Mouse (Mus musculus): ENCODE measurements around the gene Cped1. TPM values are rescaled to one million over a fixed set of nuclear protein-coding genes. Genes with fewer than 3 reads are reported as not detected.

Gene Cped1
- total and polyA plus RNA-seq, 3 experiments = 6.9 to 23.3 (median 23.0) TPM

DNA sequence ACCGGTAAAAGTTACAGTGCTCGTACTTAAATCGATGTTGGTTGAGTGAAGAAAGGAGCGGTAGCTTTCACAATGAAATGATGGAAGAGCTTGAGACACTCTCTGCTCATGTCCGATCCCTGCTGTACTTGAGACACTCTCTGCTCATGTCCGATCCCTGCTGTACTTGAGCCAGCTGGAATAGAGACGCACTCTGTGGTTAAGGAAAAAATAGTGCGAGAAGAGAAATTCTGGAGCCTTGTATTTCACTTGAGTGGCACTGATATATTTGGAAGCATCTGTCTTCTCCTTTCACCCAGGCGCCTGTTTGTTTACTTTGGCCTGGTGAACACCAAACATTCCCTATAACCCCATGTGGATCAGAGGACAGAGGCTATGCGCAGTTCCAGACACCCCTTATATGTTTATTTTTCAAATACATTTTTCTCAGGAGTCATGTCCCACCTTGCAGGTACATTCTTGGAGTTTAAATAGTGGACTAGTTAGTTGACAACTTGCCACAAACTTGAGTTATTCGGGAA, 25.1 kb downstream of the Cped1 start:
- DNase-seq = no peak
- H3K9ac ChIP-seq (ENCODE audit: low read depth, low read length) = no peak overlapping the region
- intact Hi-C loops (cut with DNase I) = no loop called here
- WGBS = 67% methylated on average over 11 of the region's 11 CpGs
- peaks cover 4% of the 10 kb centered on the region for H3K4me1 ChIP-seq (ENCODE audit: control insufficient read depth, insufficient read depth, low read length)
- TF ChIP-seq EP300 (IDR thresholded peaks at IDR 0.05; ENCODE audit: insufficient read depth, low read depth, low read length) (no peak), POLR2A (IDR thresholded peaks at IDR 0.05; ENCODE audit: insufficient read depth, low read depth, low read length) (no peak), CTCF (IDR thresholded peaks at IDR 0.05) (no peak)
- no peaks in the 10 kb centered on the region for H3K27me3 ChIP-seq (ENCODE audit: control insufficient read depth, insufficient read depth, low read length)
- H3K4me3 ChIP-seq = no peak overlapping the region; the same call in 1 of the 2 replicates
- H3K79me2 ChIP-seq (replicated peaks; ENCODE audit: control insufficient read depth, insufficient read depth, low read length) = peaks cover 2% of the 10 kb centered on the region; the same call in 1 of the 2 replicates
- H3K36me3 ChIP-seq (ENCODE audit: control insufficient read depth, insufficient read depth, low read length) = peaks cover 11% of the 10 kb centered on the region
- H3K27ac ChIP-seq = peak overlapping the region; percentile 34

DNA sequence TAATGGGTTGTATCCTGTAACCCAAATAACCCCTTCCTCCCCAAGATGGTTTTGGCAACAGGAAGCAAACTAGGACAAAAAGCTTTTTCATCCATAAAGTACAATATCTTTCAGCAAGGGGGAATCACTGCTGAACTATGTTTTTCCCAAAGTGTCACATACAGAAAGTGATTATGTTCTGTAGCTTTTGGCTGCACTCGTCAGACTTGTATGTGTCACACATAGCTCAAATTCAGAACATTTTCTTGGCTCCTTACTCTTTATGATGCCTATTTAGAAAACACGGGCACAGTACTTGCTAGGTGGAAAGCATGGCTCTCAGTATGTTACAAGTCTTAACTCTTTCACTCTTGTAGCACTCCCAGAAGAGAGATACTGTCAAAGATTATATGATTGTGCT, 25.8 kb downstream of the Cped1 start:
- Histone ChIP-seq H3K36me3 (ENCODE audit: control insufficient read depth, insufficient read depth, low read length) (peaks cover 11% of the 10 kb centered on the region), H3K4me3 (no peak overlapping the region), H3K79me2 (replicated peaks; ENCODE audit: control insufficient read depth, insufficient read depth, low read length) (peaks cover 2% of the 10 kb centered on the region; the same call in 1 of the 2 replicates), H3K9ac (ENCODE audit: low read depth, low read length) (no peak overlapping the region), H3K27me3 (ENCODE audit: control insufficient read depth, insufficient read depth, low read length) (no peaks in the 10 kb centered on the region), H3K4me1 (ENCODE audit: control insufficient read depth, insufficient read depth, low read length) (peaks cover 6% of the 10 kb centered on the region), H3K27ac (peak overlapping the region; percentile 34)
- no peak for DNase-seq
- TF ChIP-seq EP300 (IDR thresholded peaks at IDR 0.05; ENCODE audit: insufficient read depth, low read depth, low read length) (no peak), CTCF (IDR thresholded peaks at IDR 0.05) (no peak), POLR2A (IDR thresholded peaks at IDR 0.05; ENCODE audit: insufficient read depth, low read depth, low read length) (no peak)
- 32% methylated on average over 2 of the region's 2 CpGs for WGBS
- intact Hi-C loops (cut with DNase I) = no loop called here

DNA sequence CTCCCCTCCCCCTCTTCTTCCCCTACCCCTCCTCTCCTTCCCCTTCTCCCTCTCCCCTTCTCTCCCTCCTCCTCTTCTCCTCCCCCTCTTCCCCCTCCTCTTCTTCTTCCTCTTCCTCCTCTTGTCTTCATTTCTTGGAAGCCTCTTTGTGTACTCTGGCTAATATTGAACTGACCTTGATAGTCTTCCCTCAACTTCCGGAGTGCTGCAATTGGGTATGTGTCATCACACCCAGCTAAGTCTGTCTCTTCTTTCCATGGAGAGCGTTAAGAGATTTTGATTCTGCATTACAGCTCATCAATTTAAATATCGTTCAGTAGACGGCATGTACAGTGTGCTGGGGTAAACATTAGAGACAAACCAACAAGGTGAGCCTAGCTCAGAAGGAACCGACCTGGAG, 26.4 kb downstream of the Cped1 start:
- H3K36me3 ChIP-seq (ENCODE audit: control insufficient read depth, insufficient read depth, low read length) = peaks cover 11% of the 10 kb centered on the region
- peaks cover 2% of the 10 kb centered on the region; the same call in 1 of the 2 replicates for H3K79me2 ChIP-seq (replicated peaks; ENCODE audit: control insufficient read depth, insufficient read depth, low read length)
- H3K27ac ChIP-seq = peak overlapping the region; percentile 24
- no peak overlapping the region for H3K4me3 ChIP-seq
- intact Hi-C loops (cut with DNase I) = no loop called here
- no peak overlapping the region for H3K9ac ChIP-seq (ENCODE audit: low read depth, low read length)
- WGBS = 48% methylated on average over 5 of the region's 5 CpGs
- DNase-seq = no peak
- TF ChIP-seq POLR2A (IDR thresholded peaks at IDR 0.05; ENCODE audit: insufficient read depth, low read depth, low read length) = no peak
- no peak for TF ChIP-seq EP300 (IDR thresholded peaks at IDR 0.05; ENCODE audit: insufficient read depth, low read depth, low read length)
- no peaks in the 10 kb centered on the region for H3K27me3 ChIP-seq (ENCODE audit: control insufficient read depth, insufficient read depth, low read length)
- H3K4me1 ChIP-seq (ENCODE audit: control insufficient read depth, insufficient read depth, low read length) = peaks cover 7% of the 10 kb centered on the region

DNA sequence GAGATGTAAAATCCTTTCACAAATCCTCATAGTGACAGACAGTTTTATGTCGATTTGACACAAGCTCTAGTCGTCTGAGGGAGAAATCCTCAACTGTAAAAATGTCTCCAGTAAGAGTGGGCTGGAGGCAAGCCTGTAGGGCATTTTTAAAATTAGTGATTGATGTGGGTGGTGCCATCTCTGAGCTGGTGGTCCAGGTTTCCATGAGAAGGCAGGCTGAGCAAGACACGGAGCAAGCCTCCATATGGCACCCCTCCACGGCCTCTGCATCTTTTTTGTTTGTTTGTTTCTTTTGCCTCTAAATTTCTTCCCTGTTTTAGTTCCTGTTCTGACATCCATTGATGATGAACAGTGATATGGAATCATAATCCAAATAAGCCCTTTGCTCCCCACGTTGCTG, 26.8 kb downstream of the Cped1 start:
- H3K27me3 ChIP-seq (ENCODE audit: control insufficient read depth, insufficient read depth, low read length) = no peaks in the 10 kb centered on the region
- no peak overlapping the region for H3K4me3 ChIP-seq
- H3K4me1 ChIP-seq (ENCODE audit: control insufficient read depth, insufficient read depth, low read length) = peaks cover 8% of the 10 kb centered on the region
- intact Hi-C loops (cut with DNase I) = no loop called here
- WGBS = 72% methylated on average over 5 of the region's 5 CpGs
- H3K79me2 ChIP-seq (replicated peaks; ENCODE audit: control insufficient read depth, insufficient read depth, low read length) = peaks cover 2% of the 10 kb centered on the region; the same call in 1 of the 2 replicates
- TF ChIP-seq CTCF (IDR thresholded peaks at IDR 0.05) (no peak), POLR2A (IDR thresholded peaks at IDR 0.05; ENCODE audit: insufficient read depth, low read depth, low read length) (no peak), EP300 (IDR thresholded peaks at IDR 0.05; ENCODE audit: insufficient read depth, low read depth, low read length) (no peak)
- DNase-seq = no peak
- H3K27ac ChIP-seq = peak overlapping the region; percentile 24
- no peak overlapping the region for H3K9ac ChIP-seq (ENCODE audit: low read depth, low read length)
- peaks cover 15% of the 10 kb centered on the region for H3K36me3 ChIP-seq (ENCODE audit: control insufficient read depth, insufficient read depth, low read length)

DNA sequence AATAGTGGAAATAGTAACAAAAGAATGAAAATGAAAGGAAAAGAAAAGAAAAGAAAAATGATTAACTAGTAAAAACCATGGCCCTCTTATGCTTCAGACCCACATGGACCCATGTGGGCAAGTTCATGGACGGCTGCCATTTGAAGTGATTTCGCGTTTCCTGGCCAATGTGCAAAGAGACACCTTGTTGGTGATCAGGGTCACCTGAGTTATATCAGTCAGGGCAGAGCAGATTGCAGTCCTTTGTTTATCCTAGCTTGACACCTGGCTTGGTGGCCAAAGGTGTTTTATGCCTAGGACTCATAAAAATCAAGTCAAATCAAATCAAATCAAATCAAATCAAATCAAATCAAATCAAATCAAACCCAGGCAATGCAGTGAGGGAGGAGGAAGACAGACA, 27.7 kb downstream of the Cped1 start:
- H3K4me1 ChIP-seq (ENCODE audit: control insufficient read depth, insufficient read depth, low read length) = peaks cover 14% of the 10 kb centered on the region
- no peak overlapping the region for H3K9ac ChIP-seq (ENCODE audit: low read depth, low read length)
- H3K27ac ChIP-seq = no peak overlapping the region
- 95% methylated on average over 3 of the region's 3 CpGs for WGBS
- no peaks in the 10 kb centered on the region for H3K27me3 ChIP-seq (ENCODE audit: control insufficient read depth, insufficient read depth, low read length)
- H3K4me3 ChIP-seq = no peak overlapping the region
- no peak for DNase-seq
- TF ChIP-seq POLR2A (IDR thresholded peaks at IDR 0.05; ENCODE audit: insufficient read depth, low read depth, low read length) (no peak), EP300 (IDR thresholded peaks at IDR 0.05; ENCODE audit: insufficient read depth, low read depth, low read length) (no peak)
- intact Hi-C loops (cut with DNase I) = no loop called here
- peaks cover 21% of the 10 kb centered on the region for H3K36me3 ChIP-seq (ENCODE audit: control insufficient read depth, insufficient read depth, low read length)
- H3K79me2 ChIP-seq (replicated peaks; ENCODE audit: control insufficient read depth, insufficient read depth, low read length) = peaks cover 2% of the 10 kb centered on the region; the same call in 1 of the 2 replicates

DNA sequence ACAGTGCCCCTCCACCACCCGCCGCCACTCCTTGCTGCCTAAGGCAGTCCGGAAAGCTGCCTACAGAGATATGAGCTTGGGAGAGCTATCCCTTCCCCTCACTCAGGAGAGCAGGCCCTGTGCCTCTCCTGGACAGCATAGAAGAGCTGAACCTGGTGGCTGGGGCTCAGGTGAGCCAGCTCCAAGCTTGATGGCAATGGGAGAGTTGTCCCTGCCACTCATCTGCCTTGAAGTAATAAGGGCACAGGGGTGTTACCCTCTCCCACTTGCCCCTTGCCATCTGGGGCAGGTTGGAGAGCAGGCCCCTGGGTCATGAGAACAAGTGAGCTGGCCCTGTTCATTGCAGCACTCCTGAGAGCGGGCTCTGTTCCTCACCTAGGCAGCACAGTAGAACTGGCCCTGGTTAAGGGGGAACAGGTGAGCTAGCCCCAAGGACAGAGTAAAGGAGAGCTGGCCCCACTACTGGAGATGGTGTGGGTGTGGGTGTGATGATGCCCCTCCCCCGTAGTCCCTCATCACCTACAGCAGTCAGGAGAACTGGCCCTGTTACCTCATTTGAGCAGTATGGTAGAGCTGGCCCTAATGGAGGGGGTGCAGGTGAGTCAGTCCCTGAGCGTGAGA, 28.7 kb downstream of the Cped1 start:
- H3K27me3 ChIP-seq (ENCODE audit: control insufficient read depth, insufficient read depth, low read length) = no peaks in the 10 kb centered on the region
- intact Hi-C loops (cut with DNase I) = no loop called here
- 97% methylated on average over 6 of the region's 6 CpGs for WGBS
- no peak overlapping the region for H3K9ac ChIP-seq (ENCODE audit: low read depth, low read length)
- no peak overlapping the region for H3K4me3 ChIP-seq
- H3K4me1 ChIP-seq (ENCODE audit: control insufficient read depth, insufficient read depth, low read length) = peaks cover 18% of the 10 kb centered on the region
- no peak overlapping the region for H3K27ac ChIP-seq
- peaks cover 2% of the 10 kb centered on the region; the same call in 1 of the 2 replicates for H3K79me2 ChIP-seq (replicated peaks; ENCODE audit: control insufficient read depth, insufficient read depth, low read length)
- H3K36me3 ChIP-seq (ENCODE audit: control insufficient read depth, insufficient read depth, low read length) = peaks cover 28% of the 10 kb centered on the region
- DNase-seq = no peak
- TF ChIP-seq POLR2A (IDR thresholded peaks at IDR 0.05; ENCODE audit: insufficient read depth, low read depth, low read length) = no peak
- TF ChIP-seq EP300 (IDR thresholded peaks at IDR 0.05; ENCODE audit: insufficient read depth, low read depth, low read length) = no peak
- no peak for TF ChIP-seq CTCF (IDR thresholded peaks at IDR 0.05)

Data from heart, adult 2 months (tissue).